Mouse (Mus musculus) E14TG2a.4 (cell line): ENCODE data around the gene Bco1.

Experiments
- CTCF ChIP-seq: conservative IDR thresholded peaks from 2 replicates; pipeline ENCODE4 v1.5.1; 2014; ENCODE audit warnings: low read length
- NANOG ChIP-seq: IDR thresholded peaks from 2 replicates; pipeline ENCODE4 v1.6.1; 2014; ENCODE audit warnings: borderline replicate concordance, low read length, mixed read lengths
- POU5F1 ChIP-seq: IDR thresholded peaks from 2 replicates; pipeline ENCODE4 v1.6.1; 2014; ENCODE audit warnings: low read length, borderline replicate concordance

DNA sequence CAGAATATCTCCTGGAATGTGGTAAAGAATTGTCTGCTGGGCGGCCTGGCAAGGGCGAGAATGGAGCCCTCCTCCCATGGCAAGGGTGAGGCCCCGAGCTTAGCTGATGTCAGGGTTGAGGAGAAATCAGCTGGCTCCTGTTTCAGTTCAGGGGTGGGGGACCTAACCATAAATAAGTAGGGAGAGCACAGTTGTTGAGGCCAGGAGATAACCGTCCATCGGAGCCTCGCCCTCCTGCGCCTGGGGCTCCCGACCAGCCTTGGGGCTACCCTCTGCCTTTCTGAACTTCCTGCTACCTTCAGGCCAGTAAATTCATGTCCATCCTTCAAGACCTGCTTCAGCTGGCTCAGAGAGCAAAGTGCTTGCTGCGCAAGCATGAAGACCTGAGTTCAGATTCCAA is 72.7 kb downstream of the Bco1 start:
- TF ChIP-seq NANOG = no peak
- TF ChIP-seq CTCF = no peak
- no peak for TF ChIP-seq POU5F1
